In genomic region chr16:9009361-9010083, GRCm38 (mm10) we compare ENCODE assay signal across 8 mouse cellular contexts.
DNase-seq lines count a peak whose midpoint lies in the region; ATAC-seq and TF ChIP-seq lines count a peak whose summit lies in the region.

No protein-coding gene starts in this region.

- H3K36me3 ChIP-seq in midbrain, embryonic 10.5 days: no peaks in the 10 kb centered on the region
- no peaks in the 10 kb centered on the region for H3K36me3 ChIP-seq in small intestine, adult 2 months (ENCODE audit: control insufficient read depth, insufficient read depth, low read length)

- peaks cover 17% of the 10 kb centered on the region; the same call in 1 of the 2 replicates for H3K27me3 ChIP-seq in midbrain, embryonic 10.5 days (ENCODE audit: low read depth, poor library complexity, severe bottlenecking)
- H3K27me3 ChIP-seq in small intestine, adult 2 months (ENCODE audit: control insufficient read depth, insufficient read depth, low read length): no peaks in the 10 kb centered on the region

- H3K27ac ChIP-seq in left cerebral cortex, adult 2 months: peak overlapping the region; percentile 79
- no peak overlapping the region for H3K27ac ChIP-seq in midbrain, embryonic 10.5 days (replicated peaks)
- no peak overlapping the region for H3K27ac ChIP-seq in small intestine, adult 2 months (ENCODE audit: insufficient read depth, low read depth, low read length)

- no peaks in the 10 kb centered on the region for H3K9me3 ChIP-seq in midbrain, embryonic 10.5 days (replicated peaks)

- TF ChIP-seq POLR2A in small intestine, adult 2 months (IDR thresholded peaks at IDR 0.05; ENCODE audit: low read depth, low read length): no peak

- WGBS in midbrain, embryonic 10.5 days: 22% methylated on average over 19 of the region's 19 CpGs
- WGBS in small intestine, adult 2 months: 19% methylated on average over 19 of the region's 19 CpGs

- H3K4me3 ChIP-seq in left cerebral cortex, adult 2 months: no peak overlapping the region
- no peak overlapping the region for H3K4me3 ChIP-seq in midbrain, embryonic 10.5 days
- H3K4me3 ChIP-seq in small intestine, adult 2 months (ENCODE audit: low read depth, low read length): no peak overlapping the region

- peaks cover 7% of the 10 kb centered on the region; the same call in 1 of the 2 replicates for H3K4me1 ChIP-seq in midbrain, embryonic 10.5 days
- H3K4me1 ChIP-seq in small intestine, adult 2 months (ENCODE audit: control insufficient read depth, insufficient read depth, insufficient read length, low read length): no peaks in the 10 kb centered on the region

- DNase-seq in adrenal gland, adult (ENCODE audit: inconsistent age in 2 of 2, low spot score in 1 of 2): peak; percentile 77 to 94
- DNase-seq in cerebellum, postnatal 4 days (ENCODE audit: low spot score in 2 of 2): peak; percentile 87 to 90
- peak; percentile 77 for DNase-seq in gastrocnemius, postnatal 10 days
- DNase-seq in hindlimb bud, embryonic 11.5 days (ENCODE audit: extremely low spot score, low read depth, low spot score): peak; percentile 41
- DNase-seq in left cerebral cortex, adult 2 months (ENCODE audit: extremely low spot score in 1 of 2, low spot score in 2 of 2): peak; percentile 87 to 93
- DNase-seq in midbrain, embryonic 10.5 days (ENCODE audit: low spot score): peak; percentile 82

- intact Hi-C loops in left cerebral cortex, adult 2 months (cut with DNase I): loop anchor here (1.0 to 10.0 kb wide), 7 partner anchors 127 to 1053 kb away; no protein-coding TSS in a partner anchor

- peak; percentile 93 for TF ChIP-seq CTCF in left cerebral cortex, adult 2 months (IDR thresholded peaks at IDR 0.05)
- TF ChIP-seq CTCF in small intestine, adult 2 months (IDR thresholded peaks at IDR 0.05; ENCODE audit: extremely low read depth, insufficient read length, insufficient replicate concordance, low read depth, low read length): peak; percentile 64; the same call in 1 of the 2 replicates

- ATAC-seq in activated CD4-positive, CD25-positive, alpha-beta regulatory T cell, adult 4 months: no peak
